Mouse (Mus musculus): ENCODE results near the gene Zfp985. TPM values are rescaled to one million over a fixed set of nuclear protein-coding genes. Genes with fewer than 3 reads are reported as not detected.
"Not testable (repeated sequence)": the region's sequence is repeated elsewhere in the genome, so short reads cannot be mapped to it uniquely, and the experiment has no call there.

Zfp985 gene
- polyA plus RNA-seq, 2 experiments, result 0.09 to 0.21 TPM

- H3K27me3 ChIP-seq (ENCODE audit: control insufficient read depth, insufficient read depth, low read length), result no peaks in the 10 kb centered on the region
- H3K27ac ChIP-seq (replicated peaks; ENCODE audit: low read depth, low read length), result no peak overlapping the region
- no peak overlapping the region for H3K4me2 ChIP-seq (replicated peaks; ENCODE audit: low read depth, low read length, severe bottlenecking)
- H3K9me3 ChIP-seq (ENCODE audit: control insufficient read depth, low read length), result peaks cover 24% of the 10 kb centered on the region
- no peak for TF ChIP-seq POLR2A (IDR thresholded peaks at IDR 0.05; ENCODE audit: borderline replicate concordance, extremely low read depth, insufficient read depth, insufficient read length)
- ATAC-seq (ENCODE audit: low FRiP score, low read depth) (no peak), DNase-seq (ENCODE audit: low spot score) (no peak)
- no peaks in the 10 kb centered on the region for H3K36me3 ChIP-seq (ENCODE audit: control insufficient read depth, insufficient read depth, low read length)
- H3K9ac ChIP-seq (ENCODE audit: low read depth, low read length, severe bottlenecking), result no peak overlapping the region
- 55% methylated on average over 1 of the region's 1 CpGs for WGBS
- H3K4me1 ChIP-seq (ENCODE audit: control insufficient read depth, insufficient read depth, low read length), result no peaks in the 10 kb centered on the region
- no peak overlapping the region for H3K4me3 ChIP-seq (replicated peaks; ENCODE audit: low read length)
These were observed 44.6 kb downstream of the Zfp985 start for GRCm38 (mm10) chr4:147597685-147598084.

GRCm38 (mm10) chr4:147598831-147599230 lies 45.8 kb downstream of the Zfp985 start:
- TF ChIP-seq POLR2A (IDR thresholded peaks at IDR 0.05; ENCODE audit: borderline replicate concordance, extremely low read depth, insufficient read depth, insufficient read length), result no peak
- Histone ChIP-seq H3K9me3 (ENCODE audit: control insufficient read depth, low read length) (peaks cover 24% of the 10 kb centered on the region), H3K4me2 (replicated peaks; ENCODE audit: low read depth, low read length, severe bottlenecking) (no peak overlapping the region), H3K27ac (replicated peaks; ENCODE audit: low read depth, low read length) (no peak overlapping the region), H3K9ac (ENCODE audit: low read depth, low read length, severe bottlenecking) (no peak overlapping the region), H3K36me3 (ENCODE audit: control insufficient read depth, insufficient read depth, low read length) (no peaks in the 10 kb centered on the region), H3K4me1 (ENCODE audit: control insufficient read depth, insufficient read depth, low read length) (no peaks in the 10 kb centered on the region), H3K4me3 (replicated peaks; ENCODE audit: low read length) (no peak overlapping the region), H3K27me3 (ENCODE audit: control insufficient read depth, insufficient read depth, low read length) (no peaks in the 10 kb centered on the region)
- WGBS, result 61% methylated on average over 2 of the region's 2 CpGs
- DNase-seq (ENCODE audit: low spot score), result no peak
- ATAC-seq (ENCODE audit: low FRiP score, low read depth), result no peak

- no peak for TF ChIP-seq POLR2A (IDR thresholded peaks at IDR 0.05; ENCODE audit: borderline replicate concordance, extremely low read depth, insufficient read depth, insufficient read length)
- Histone ChIP-seq H3K27ac (replicated peaks; ENCODE audit: low read depth, low read length) (no peak overlapping the region), H3K27me3 (ENCODE audit: control insufficient read depth, insufficient read depth, low read length) (no peaks in the 10 kb centered on the region), H3K4me3 (replicated peaks; ENCODE audit: low read length) (no peak overlapping the region), H3K4me2 (replicated peaks; ENCODE audit: low read depth, low read length, severe bottlenecking) (no peak overlapping the region), H3K4me1 (ENCODE audit: control insufficient read depth, insufficient read depth, low read length) (no peaks in the 10 kb centered on the region), H3K9ac (ENCODE audit: low read depth, low read length, severe bottlenecking) (no peak overlapping the region), H3K9me3 (ENCODE audit: control insufficient read depth, low read length) (peaks cover 23% of the 10 kb centered on the region; the same call in 1 of the 2 replicates), H3K36me3 (ENCODE audit: control insufficient read depth, insufficient read depth, low read length) (no peaks in the 10 kb centered on the region)
- DNase-seq (ENCODE audit: low spot score) (no peak), ATAC-seq (ENCODE audit: low FRiP score, low read depth) (no peak)
- 43% methylated on average over 1 of the region's 1 CpGs for WGBS
These were observed 48.8 kb downstream of the Zfp985 start for GRCm38 (mm10) chr4:147601881-147602280.

GRCm38 (mm10) chr4:147603806-147604205 lies 50.7 kb downstream of the Zfp985 start:
- H3K36me3 ChIP-seq (ENCODE audit: control insufficient read depth, insufficient read depth, low read length), result no peaks in the 10 kb centered on the region
- no peak overlapping the region for H3K27ac ChIP-seq (replicated peaks; ENCODE audit: low read depth, low read length)
- H3K4me2 ChIP-seq (replicated peaks; ENCODE audit: low read depth, low read length, severe bottlenecking), result no peak overlapping the region
- ATAC-seq (ENCODE audit: low FRiP score, low read depth) (no peak), DNase-seq (ENCODE audit: low spot score) (no peak)
- H3K4me1 ChIP-seq (ENCODE audit: control insufficient read depth, insufficient read depth, low read length), result no peaks in the 10 kb centered on the region
- no peak overlapping the region for H3K9ac ChIP-seq (ENCODE audit: low read depth, low read length, severe bottlenecking)
- no peak for TF ChIP-seq POLR2A (IDR thresholded peaks at IDR 0.05; ENCODE audit: borderline replicate concordance, extremely low read depth, insufficient read depth, insufficient read length)
- H3K4me3 ChIP-seq (replicated peaks; ENCODE audit: low read length), result no peak overlapping the region
- 74% methylated on average over 4 of the region's 4 CpGs for WGBS
- H3K9me3 ChIP-seq (ENCODE audit: control insufficient read depth, low read length), result peaks cover 24% of the 10 kb centered on the region; the same call in 1 of the 2 replicates
- no peaks in the 10 kb centered on the region for H3K27me3 ChIP-seq (ENCODE audit: control insufficient read depth, insufficient read depth, low read length)

- no peak overlapping the region for H3K4me2 ChIP-seq (replicated peaks; ENCODE audit: low read depth, low read length, severe bottlenecking)
- no peaks in the 10 kb centered on the region for H3K36me3 ChIP-seq (ENCODE audit: control insufficient read depth, insufficient read depth, low read length)
- H3K4me1 ChIP-seq (ENCODE audit: control insufficient read depth, insufficient read depth, low read length), result no peaks in the 10 kb centered on the region
- no peak for TF ChIP-seq POLR2A (IDR thresholded peaks at IDR 0.05; ENCODE audit: borderline replicate concordance, extremely low read depth, insufficient read depth, insufficient read length)
- H3K9me3 ChIP-seq (ENCODE audit: control insufficient read depth, low read length), result 0 out of 2 replicates have a peak, but pooled peaks cover 17% of the 10 kb centered on the region
- no peak for DNase-seq (ENCODE audit: low spot score)
- no peak overlapping the region for H3K9ac ChIP-seq (ENCODE audit: low read depth, low read length, severe bottlenecking)
- no peak overlapping the region for H3K4me3 ChIP-seq (replicated peaks; ENCODE audit: low read length)
- WGBS, result 76% methylated on average over 4 of the region's 4 CpGs
- H3K27ac ChIP-seq (replicated peaks; ENCODE audit: low read depth, low read length), result no peak overlapping the region
- no peaks in the 10 kb centered on the region for H3K27me3 ChIP-seq (ENCODE audit: control insufficient read depth, insufficient read depth, low read length)
- no peak for ATAC-seq (ENCODE audit: low FRiP score, low read depth)
These were observed 52.4 kb downstream of the Zfp985 start for GRCm38 (mm10) chr4:147605521-147605920.

GRCm38 (mm10) chr4:147606511-147606910 lies 53.4 kb downstream of the Zfp985 start:
- not testable (repeated sequence) for ATAC-seq (ENCODE audit: low FRiP score, low read depth)

GRCm38 (mm10) chr4:147633818-147634262 lies 80.8 kb downstream of the Zfp985 start:
- peak; percentile 50 for ATAC-seq (ENCODE audit: low FRiP score, low read depth)
- not testable (repeated sequence) for H3K4me3 ChIP-seq (replicated peaks; ENCODE audit: low read length); DNase-seq (ENCODE audit: low spot score); H3K4me1 ChIP-seq (ENCODE audit: control insufficient read depth, insufficient read depth, low read length); H3K4me2 ChIP-seq (replicated peaks; ENCODE audit: low read depth, low read length, severe bottlenecking); H3K9ac ChIP-seq (ENCODE audit: low read depth, low read length, severe bottlenecking); H3K27me3 ChIP-seq (ENCODE audit: control insufficient read depth, insufficient read depth, low read length); H3K27ac ChIP-seq (replicated peaks; ENCODE audit: low read depth, low read length); H3K36me3 ChIP-seq (ENCODE audit: control insufficient read depth, insufficient read depth, low read length); H3K9me3 ChIP-seq (ENCODE audit: control insufficient read depth, low read length)
- no CpG with 5 or more reads among the region's 2 CpGs for WGBS

More at GRCm38 (mm10) chr4:147606511-147606910, 53.4 kb downstream of the Zfp985 start:
- H3K9ac ChIP-seq (ENCODE audit: low read depth, low read length, severe bottlenecking); H3K27me3 ChIP-seq (ENCODE audit: control insufficient read depth, insufficient read depth, low read length); H3K4me3 ChIP-seq (replicated peaks; ENCODE audit: low read length); H3K36me3 ChIP-seq (ENCODE audit: control insufficient read depth, insufficient read depth, low read length); H3K27ac ChIP-seq (replicated peaks; ENCODE audit: low read depth, low read length); DNase-seq (ENCODE audit: low spot score); H3K4me2 ChIP-seq (replicated peaks; ENCODE audit: low read depth, low read length, severe bottlenecking); H3K4me1 ChIP-seq (ENCODE audit: control insufficient read depth, insufficient read depth, low read length): not testable (repeated sequence)
- WGBS, result 83% methylated on average over 6 of the region's 6 CpGs
- H3K9me3 ChIP-seq (ENCODE audit: control insufficient read depth, low read length), result 0 out of 2 replicates have a peak, but pooled peaks cover 15% of the 10 kb centered on the region

All from limb, embryonic 14.5 days (tissue).